Mouse (Mus musculus) stomach, postnatal 0 days (tissue): ENCODE results near the gene Lgals9.
"Not testable (repeated sequence)": the region's sequence is repeated elsewhere in the genome, so short reads cannot be mapped to it uniquely, and the experiment has no call there.

Experiments used
- CTCF ChIP-seq: IDR thresholded peaks from 2 replicates; pipeline ENCODE4 v1.5.1; 2016; ENCODE audit warnings: antibody characterized with exemption, low read depth, mild to moderate bottlenecking, moderate library complexity
- EP300 ChIP-seq: optimal IDR thresholded peaks from 2 replicates; pipeline ENCODE3; 2016; ENCODE audit warnings: antibody characterized with exemption

GRCm38 (mm10) chr11:79007356-79007755 lies 22.6 kb upstream of the Lgals9 start:
- not testable (repeated sequence) for TF ChIP-seq CTCF, EP300
